18 mouse cellular contexts compared by ENCODE assay signal in genomic region chr3:132863843-132864242, GRCm38 (mm10).
DNase-seq lines count a peak whose midpoint lies in the region; ATAC-seq and TF ChIP-seq lines count a peak whose summit lies in the region.
"Had no signal": no experiment of that assay in that cellular context is flagged by ENCODE, and none has a peak within 500 bp of the region (broad histone marks: within the 10 kb centered on the region; RNA-seq: fewer than 3 reads in every experiment).

No protein-coding gene starts in this region.

- no peak for TF ChIP-seq CTCF in liver, postnatal 0 days (IDR thresholded peaks at IDR 0.05; ENCODE audit: low read depth)

- ATAC-seq in kidney, embryonic 14.5 days (ENCODE audit: low FRiP score, low TSS enrichment), result no peak
- ATAC-seq in liver, postnatal 0 days, result peak; percentile 76
- no peak for ATAC-seq in stomach, embryonic 15.5 days (ENCODE audit: insufficient read depth, low FRiP score, low read depth)
- ATAC-seq: forebrain, embryonic 13.5 days had no signal

- 0 out of 2 replicates have a peak overlapping the region, but pooled peaks have one; percentile 33 for H3K27ac ChIP-seq in kidney, embryonic 14.5 days (ENCODE audit: low read depth, low read length)
- no peak overlapping the region for H3K27ac ChIP-seq in liver, postnatal 0 days (ENCODE audit: low read depth)
- no peak overlapping the region for H3K27ac ChIP-seq in stomach, embryonic 15.5 days
- H3K27ac ChIP-seq: forebrain, embryonic 13.5 days; liver, embryonic 14.5 days had no signal

- no peak overlapping the region for H3K4me2 ChIP-seq in kidney, embryonic 14.5 days (replicated peaks; ENCODE audit: low read depth, low read length)
- H3K4me2 ChIP-seq in liver, postnatal 0 days (ENCODE audit: low read depth, low read length), result no peak overlapping the region
- peak overlapping the region; percentile 19; the same call in 1 of the 2 replicates for H3K4me2 ChIP-seq in stomach, embryonic 15.5 days
- H3K4me2 ChIP-seq: forebrain, embryonic 13.5 days had no signal

- H3K9me3 ChIP-seq in kidney, embryonic 14.5 days (ENCODE audit: control insufficient read depth, low read length), result no peaks in the 10 kb centered on the region
- no peaks in the 10 kb centered on the region for H3K9me3 ChIP-seq in liver, postnatal 0 days (ENCODE audit: low read length)
- H3K9me3 ChIP-seq in stomach, embryonic 15.5 days, result no peaks in the 10 kb centered on the region
- H3K9me3 ChIP-seq: forebrain, embryonic 13.5 days had no signal

- TF ChIP-seq EP300 in liver, postnatal 0 days (IDR thresholded peaks at IDR 0.05; ENCODE audit: low read depth), result no peak

- no peaks in the 10 kb centered on the region for H3K27me3 ChIP-seq in kidney, embryonic 14.5 days (ENCODE audit: control insufficient read depth, insufficient read depth, low read length)
- H3K27me3 ChIP-seq in liver, postnatal 0 days (ENCODE audit: insufficient read depth, low read length), result no peaks in the 10 kb centered on the region
- no peaks in the 10 kb centered on the region for H3K27me3 ChIP-seq in stomach, embryonic 15.5 days (replicated peaks)
- H3K27me3 ChIP-seq: forebrain, embryonic 13.5 days had no signal

- peak; percentile 25 for DNase-seq in adrenal gland, adult 2 months
- DNase-seq in adrenal gland, postnatal 25 days, result no peak
- no peak for DNase-seq in kidney, postnatal 10 days
- peak; percentile 24 for DNase-seq in liver, postnatal 0 days
- DNase-seq in liver, result no peak
- DNase-seq in right cerebral cortex, postnatal 14 days, result no peak
- DNase-seq: cerebellum, adult 9-11 months; gastrocnemius, postnatal 10 days; kidney, adult 11 months; midbrain, embryonic 14.5 days; spleen, adult 18-20 months; thymus, adult 18-20 months; thymus, postnatal 4 days had no signal

- no peak overlapping the region for H3K4me3 ChIP-seq in kidney, embryonic 14.5 days (ENCODE audit: low read length)
- no peak overlapping the region for H3K4me3 ChIP-seq in liver, postnatal 0 days (ENCODE audit: low read depth, low read length)
- no peak overlapping the region for H3K4me3 ChIP-seq in stomach, embryonic 15.5 days (replicated peaks)
- H3K4me3 ChIP-seq: forebrain, embryonic 13.5 days; myocyte had no signal

- WGBS in kidney, embryonic 14.5 days, result 81% methylated on average over 13 of the region's 13 CpGs
- 57% methylated on average over 13 of the region's 13 CpGs for whole genome bisulfite sequencing in liver, postnatal 0 days (ENCODE audit: insufficient replicate concordance)
- WGBS in stomach, embryonic 15.5 days, result 59% methylated on average over 13 of the region's 13 CpGs

- no peaks in the 10 kb centered on the region for H3K36me3 ChIP-seq in kidney, embryonic 14.5 days (ENCODE audit: control insufficient read depth, insufficient read depth, low read length)
- no peaks in the 10 kb centered on the region for H3K36me3 ChIP-seq in liver, postnatal 0 days (replicated peaks; ENCODE audit: insufficient read depth, low read length)
- no peaks in the 10 kb centered on the region for H3K36me3 ChIP-seq in stomach, embryonic 15.5 days

- no peak overlapping the region for H3K9ac ChIP-seq in kidney, embryonic 14.5 days (ENCODE audit: low read depth, low read length)
- no peak overlapping the region for H3K9ac ChIP-seq in liver, postnatal 0 days (replicated peaks)
- H3K9ac ChIP-seq in stomach, embryonic 15.5 days, result no peak overlapping the region
- H3K9ac ChIP-seq: forebrain, embryonic 13.5 days; liver, embryonic 14.5 days had no signal

- H3K4me1 ChIP-seq in kidney, embryonic 14.5 days (ENCODE audit: control insufficient read depth, insufficient read depth, low read length), result no peaks in the 10 kb centered on the region
- peaks cover 7% of the 10 kb centered on the region; the same call in 1 of the 2 replicates for H3K4me1 ChIP-seq in liver, postnatal 0 days (ENCODE audit: insufficient read depth)
- H3K4me1 ChIP-seq in stomach, embryonic 15.5 days, result no peaks in the 10 kb centered on the region

Comparison
In these comparisons a context has a peak if more than half of its experiments do, and no peak if none do; other contexts are left out.
1. DNase-seq: peak in adrenal gland, adult 2 months (single experiment) and liver, postnatal 0 days (single experiment); none in adrenal gland, postnatal 25 days (single experiment), kidney, postnatal 10 days (single experiment), liver (single experiment) and right cerebral cortex, postnatal 14 days (single experiment).